Mouse (Mus musculus) liver, postnatal 0 days (tissue): ENCODE measurements at regions not wholly inside any gene's neighbourhood (a gene's known extent, or its start where the extent isn't known, plus 50 kb on each side); places are given as distances from the start of the nearest gene placed in this dataset.

Experiments
- ATAC-seq: fragments of 200-750 bp; cut with Nextera tagmentation; 2 replicates; pipeline ENCODE4 v1.8.0; 2017; ENCODE audit warnings: mild to moderate bottlenecking, moderate library complexity
- DNase-seq: peaks from one replicate; pipeline ENCODE4 v3.0.0-alpha.2; 2016
- H3K27ac ChIP-seq: fragments of 300-500 bp; sonication (generic); 2 replicates; pipeline ENCODE4 v1.5.1; 2014; ENCODE audit warnings: antibody characterized with exemption, moderate library complexity, mild to moderate bottlenecking, low read depth
- H3K27me3 ChIP-seq: fragments of 300-500 bp; sonication (generic); 2 replicates; pipeline ENCODE4 v1.6.1; 2014; ENCODE audit warnings: low read length, control low read depth, mixed read lengths; ENCODE audit not compliant: insufficient read depth
- H3K36me3 ChIP-seq: fragments of 300-500 bp; sonication (generic); replicated peaks from 2 replicates; pipeline ENCODE4 v1.6.1; 2014; ENCODE audit warnings: mild to moderate bottlenecking, control low read depth, low read length, moderate library complexity, mixed read lengths; ENCODE audit not compliant: insufficient read depth
- H3K4me1 ChIP-seq: fragments of 300-500 bp; sonication (generic); 2 replicates; pipeline ENCODE4 v1.6.1; 2014; ENCODE audit warnings: antibody characterized with exemption, mild to moderate bottlenecking, control low read depth; ENCODE audit not compliant: insufficient read depth
- H3K4me2 ChIP-seq: fragments of 300-500 bp; sonication (generic); 2 replicates; pipeline ENCODE4 v1.6.1; 2014; ENCODE audit warnings: low read depth, mild to moderate bottlenecking, low read length, moderate library complexity, mixed read lengths
- H3K4me3 ChIP-seq: fragments of 300-500 bp; sonication (generic); 2 replicates; pipeline ENCODE4 v1.5.1; 2014; ENCODE audit warnings: low read depth, low read length
- H3K9ac ChIP-seq: fragments of 300-500 bp; sonication (generic); replicated peaks from 2 replicates; pipeline ENCODE4 v1.6.1; 2014; ENCODE audit warnings: mild to moderate bottlenecking, moderate library complexity
- H3K9me3 ChIP-seq: fragments of 300-500 bp; sonication (generic); 2 replicates; pipeline ENCODE4 v1.6.1; 2016; ENCODE audit warnings: mild to moderate bottlenecking, control low read depth, low read length, mixed read lengths
- CTCF ChIP-seq: sonication (generic); IDR thresholded peaks from 2 replicates; pipeline ENCODE4 v1.5.1; 2016; ENCODE audit warnings: antibody characterized with exemption, low read depth
- EP300 ChIP-seq: IDR thresholded peaks from 2 replicates; pipeline ENCODE4 v1.6.1; 2016; ENCODE audit warnings: antibody characterized with exemption, low read depth, mild to moderate bottlenecking
- WGBS: fragments of 180-500 bp; shearing (Covaris S2); extraction: QIAGEN DNeasy Blood & Tissue Kit; methylation state at CpG from one replicate; pipeline ENCODE4 v1.1.7; 2014; ENCODE audit not compliant: insufficient replicate concordance; 5-methylcytosine and 5-hydroxymethylcytosine counted together

GRCm38 (mm10) chr13:72833326-72833725, 204.7 kb downstream of the Irx2 start:
- H3K27ac ChIP-seq, result no peak overlapping the region
- DNase-seq, result no peak
- H3K4me3 ChIP-seq, result no peak overlapping the region
- no peaks in the 10 kb centered on the region for H3K9me3 ChIP-seq
- H3K9ac ChIP-seq, result no peak overlapping the region
- H3K27me3 ChIP-seq, result no peaks in the 10 kb centered on the region
- no peak overlapping the region for H3K4me2 ChIP-seq
- TF ChIP-seq EP300 (no peak), CTCF (no peak)
- 41% methylated on average over 2 of the region's 2 CpGs for WGBS
- H3K36me3 ChIP-seq, result no peaks in the 10 kb centered on the region
- no peak for ATAC-seq
- no peaks in the 10 kb centered on the region for H3K4me1 ChIP-seq

- no peaks in the 10 kb centered on the region for H3K4me1 ChIP-seq
- H3K9me3 ChIP-seq, result no peaks in the 10 kb centered on the region
- ATAC-seq (no peak), DNase-seq (no peak)
- H3K4me2 ChIP-seq, result no peak overlapping the region
- TF ChIP-seq CTCF (no peak), EP300 (no peak)
- no peak overlapping the region for H3K27ac ChIP-seq
- no peaks in the 10 kb centered on the region for H3K36me3 ChIP-seq
- 69% methylated on average over 9 of the region's 9 CpGs for WGBS
- no peaks in the 10 kb centered on the region for H3K27me3 ChIP-seq
- no peak overlapping the region for H3K9ac ChIP-seq
- no peak overlapping the region for H3K4me3 ChIP-seq
Observed at GRCm38 (mm10) chr13:72837016-72837415, 208.4 kb downstream of the Irx2 start.

- Histone ChIP-seq H3K36me3 (no peaks in the 10 kb centered on the region), H3K9me3 (no peaks in the 10 kb centered on the region), H3K4me2 (no peak overlapping the region), H3K4me1 (no peaks in the 10 kb centered on the region), H3K9ac (no peak overlapping the region), H3K27ac (no peak overlapping the region), H3K27me3 (no peaks in the 10 kb centered on the region), H3K4me3 (no peak overlapping the region)
- ATAC-seq (no peak), DNase-seq (no peak)
- TF ChIP-seq EP300, result no peak
- TF ChIP-seq CTCF, result no peak
- WGBS, result 53% methylated on average over 4 of the region's 4 CpGs
Observed at GRCm38 (mm10) chr13:72848097-72848496, 219.5 kb downstream of the Irx2 start.

GRCm38 (mm10) chr13:72849841-72850240, 221.2 kb downstream of the Irx2 start:
- 82% methylated on average over 11 of the region's 11 CpGs for WGBS
- Histone ChIP-seq H3K9ac (no peak overlapping the region), H3K36me3 (no peaks in the 10 kb centered on the region), H3K4me2 (no peak overlapping the region), H3K27ac (no peak overlapping the region), H3K4me3 (no peak overlapping the region), H3K4me1 (no peaks in the 10 kb centered on the region), H3K27me3 (no peaks in the 10 kb centered on the region), H3K9me3 (no peaks in the 10 kb centered on the region)
- DNase-seq (no peak), ATAC-seq (no peak)
- TF ChIP-seq CTCF (no peak), EP300 (no peak)

GRCm38 (mm10) chr13:72852896-72853295, 224.3 kb downstream of the Irx2 start:
- H3K27me3 ChIP-seq, result no peaks in the 10 kb centered on the region
- H3K4me3 ChIP-seq, result no peak overlapping the region
- TF ChIP-seq EP300 (no peak), CTCF (no peak)
- WGBS, result 72% methylated on average over 4 of the region's 4 CpGs
- H3K9ac ChIP-seq, result no peak overlapping the region
- H3K27ac ChIP-seq, result no peak overlapping the region
- no peaks in the 10 kb centered on the region for H3K9me3 ChIP-seq
- H3K36me3 ChIP-seq, result no peaks in the 10 kb centered on the region
- H3K4me1 ChIP-seq, result no peaks in the 10 kb centered on the region
- DNase-seq (no peak), ATAC-seq (no peak)
- no peak overlapping the region for H3K4me2 ChIP-seq

GRCm38 (mm10) chr13:72875921-72876320, 247.3 kb downstream of the Irx2 start:
- Histone ChIP-seq H3K27ac (no peak overlapping the region), H3K27me3 (no peaks in the 10 kb centered on the region), H3K4me3 (no peak overlapping the region), H3K9me3 (no peaks in the 10 kb centered on the region), H3K36me3 (no peaks in the 10 kb centered on the region), H3K4me1 (no peaks in the 10 kb centered on the region), H3K4me2 (no peak overlapping the region), H3K9ac (no peak overlapping the region)
- ATAC-seq (no peak), DNase-seq (no peak)
- TF ChIP-seq CTCF (no peak), EP300 (no peak)

GRCm38 (mm10) chr13:72894982-72895381, 266.4 kb downstream of the Irx2 start:
- H3K4me2 ChIP-seq, result no peak overlapping the region
- H3K27ac ChIP-seq, result no peak overlapping the region
- ATAC-seq (no peak), DNase-seq (no peak)
- 77% methylated on average over 11 of the region's 11 CpGs for WGBS
- H3K4me1 ChIP-seq, result no peaks in the 10 kb centered on the region
- H3K27me3 ChIP-seq, result no peaks in the 10 kb centered on the region
- TF ChIP-seq CTCF (no peak), EP300 (no peak)
- no peak overlapping the region for H3K9ac ChIP-seq
- no peak overlapping the region for H3K4me3 ChIP-seq
- no peaks in the 10 kb centered on the region for H3K36me3 ChIP-seq
- H3K9me3 ChIP-seq, result no peaks in the 10 kb centered on the region
